Mouse (Mus musculus) olfactory bulb, adult 2 months (tissue): Measurements from ENCODE around the gene Dohh.

ENCODE experiments used
- CTCF ChIP-seq: fragments of 200-500 bp; IDR thresholded peaks from 2 replicates; pipeline ENCODE4 v1.5.1; 2012; ENCODE audit warnings: low read depth, mild to moderate bottlenecking, low read length, moderate library complexity; ENCODE audit not compliant: insufficient read depth
- POLR2A ChIP-seq: fragments of 200-500 bp; IDR thresholded peaks from 2 replicates; pipeline ENCODE4 v1.6.1; 2012; ENCODE audit warnings: mild to moderate bottlenecking, low read depth, low read length, moderate library complexity; ENCODE audit not compliant: insufficient read depth

DNA sequence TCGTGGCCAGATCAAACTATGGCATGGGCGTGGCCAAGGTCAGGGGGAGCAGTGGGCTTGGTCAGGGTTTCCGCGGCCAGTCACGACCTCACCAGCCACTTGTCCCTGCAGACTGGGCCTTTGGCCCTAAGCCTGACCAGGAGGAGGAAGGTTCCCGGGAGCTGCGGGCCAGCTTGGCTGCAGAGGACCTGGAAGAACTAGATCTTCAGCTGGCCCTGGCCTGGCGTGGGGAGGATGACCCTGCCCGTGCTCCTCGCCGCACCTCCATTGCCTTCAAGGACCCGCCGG is 6.4 kb downstream of the Dohh start:
- TF ChIP-seq POLR2A (no peak), CTCF (no peak)
